Mouse (Mus musculus) neural tube, embryonic 14.5 days (tissue): Measurements from ENCODE around the gene Hk2. TPM values are rescaled to one million over a fixed set of nuclear protein-coding genes. Genes with fewer than 3 reads are reported as not detected.

Experiments used
- ATAC-seq: fragments of 200-750 bp; cut with Nextera tagmentation; 2 replicates; pipeline ENCODE4 v1.8.0; 2017; ENCODE audit warnings: low read depth, mild to moderate bottlenecking, moderate TSS enrichment, moderate library complexity
- H3K27ac ChIP-seq: fragments of 300-500 bp; sonication (generic); 2 replicates; pipeline ENCODE4 v1.5.1; 2014; ENCODE audit warnings: low read depth, mild to moderate bottlenecking, control low read depth, low read length, moderate library complexity, mixed read lengths
- H3K27me3 ChIP-seq: fragments of 300-500 bp; sonication (generic); 2 replicates; pipeline ENCODE4 v1.6.1; 2014; ENCODE audit warnings: low read length; ENCODE audit not compliant: control insufficient read depth, insufficient read depth
- H3K36me3 ChIP-seq: fragments of 300-500 bp; sonication (generic); 2 replicates; pipeline ENCODE4 v1.6.1; 2014; ENCODE audit warnings: low read length, mixed read lengths; ENCODE audit not compliant: control insufficient read depth, insufficient read depth
- H3K4me1 ChIP-seq: fragments of 300-500 bp; sonication (generic); 2 replicates; pipeline ENCODE4 v1.6.1; 2014; ENCODE audit warnings: low read length; ENCODE audit not compliant: control insufficient read depth, insufficient read depth
- H3K4me2 ChIP-seq: fragments of 300-500 bp; sonication (generic); 2 replicates; pipeline ENCODE4 v1.6.1; 2014; ENCODE audit warnings: mild to moderate bottlenecking, low read depth, low read length, control low read depth
- H3K4me3 ChIP-seq: fragments of 300-500 bp; sonication (generic); 2 replicates; pipeline ENCODE4 v1.5.1; 2014; ENCODE audit warnings: low read depth, low read length, control low read depth, mixed read lengths
- H3K9ac ChIP-seq: fragments of 300-500 bp; sonication (generic); replicated peaks from 2 replicates; pipeline ENCODE4 v1.6.1; 2014; ENCODE audit warnings: low read depth, mild to moderate bottlenecking, control low read depth, low read length, mixed read lengths
- H3K9me3 ChIP-seq: fragments of 300-500 bp; sonication (generic); 2 replicates; pipeline ENCODE4 v1.6.1; 2016; ENCODE audit warnings: low read length; ENCODE audit not compliant: control insufficient read depth
- WGBS: fragments of 180-500 bp; shearing (Covaris S2); extraction: QIAGEN DNeasy Blood & Tissue Kit; methylation state at CpG from one replicate; pipeline ENCODE4 v1.1.7; 2014; 5-methylcytosine and 5-hydroxymethylcytosine counted together
- polyA plus RNA-seq: library from polyadenylated mRNA; unstranded; fragments of >200 nt; fragmentation: Nextera tagmentation; extraction: Ambion mirVana; gene quantifications from 2 replicates; pipeline ENCODE4 v1.2.1, GENCODE M21; 2014

The Hk2 gene
- polyA plus RNA-seq, 1 experiment from 2014 or later, result 2.2 TPM

- no peak for ATAC-seq
- H3K27ac ChIP-seq, result no peak overlapping the region
- no peaks in the 10 kb centered on the region for H3K27me3 ChIP-seq
- no peak overlapping the region for H3K4me2 ChIP-seq
- 98% methylated on average over 2 of the region's 2 CpGs for WGBS
- no peak overlapping the region for H3K9ac ChIP-seq
- H3K4me1 ChIP-seq, result no peaks in the 10 kb centered on the region
- no peak overlapping the region for H3K4me3 ChIP-seq
- no peaks in the 10 kb centered on the region for H3K36me3 ChIP-seq
- H3K9me3 ChIP-seq, result no peaks in the 10 kb centered on the region
Observed at GRCm38 (mm10) chr6:82765261-82765660, 9.0 kb downstream of the Hk2 start.

GRCm38 (mm10) chr6:82763871-82764503 is 10.3 kb downstream of the Hk2 start:
- no peaks in the 10 kb centered on the region for H3K9me3 ChIP-seq
- no peak for ATAC-seq
- WGBS, result 64% methylated on average over 9 of the region's 9 CpGs
- no peaks in the 10 kb centered on the region for H3K27me3 ChIP-seq
- no peak overlapping the region for H3K27ac ChIP-seq
- no peaks in the 10 kb centered on the region for H3K36me3 ChIP-seq
- no peaks in the 10 kb centered on the region for H3K4me1 ChIP-seq
- H3K4me2 ChIP-seq, result no peak overlapping the region
- no peak overlapping the region for H3K9ac ChIP-seq
- no peak overlapping the region for H3K4me3 ChIP-seq

GRCm38 (mm10) chr6:82762728-82763127 is 11.5 kb downstream of the Hk2 start:
- no peak for ATAC-seq
- 73% methylated on average over 2 of the region's 2 CpGs for WGBS
- Histone ChIP-seq H3K27me3 (no peaks in the 10 kb centered on the region), H3K9me3 (no peaks in the 10 kb centered on the region), H3K4me1 (no peaks in the 10 kb centered on the region), H3K9ac (no peak overlapping the region), H3K4me3 (no peak overlapping the region), H3K27ac (no peak overlapping the region), H3K4me2 (no peak overlapping the region), H3K36me3 (no peaks in the 10 kb centered on the region)

- no peak overlapping the region for H3K27ac ChIP-seq
- WGBS, result 93% methylated on average over 3 of the region's 3 CpGs
- no peak for ATAC-seq
- no peaks in the 10 kb centered on the region for H3K4me1 ChIP-seq
- no peaks in the 10 kb centered on the region for H3K27me3 ChIP-seq
- no peaks in the 10 kb centered on the region for H3K36me3 ChIP-seq
- H3K4me3 ChIP-seq, result no peak overlapping the region
- no peaks in the 10 kb centered on the region for H3K9me3 ChIP-seq
- no peak overlapping the region for H3K4me2 ChIP-seq
- H3K9ac ChIP-seq, result no peak overlapping the region
Observed at GRCm38 (mm10) chr6:82760749-82761357, 13.4 kb downstream of the Hk2 start.

GRCm38 (mm10) chr6:82759241-82759640 is 15.0 kb downstream of the Hk2 start:
- ATAC-seq, result no peak
- WGBS, result 94% methylated on average over 5 of the region's 5 CpGs
- H3K9ac ChIP-seq, result no peak overlapping the region

GRCm38 (mm10) chr6:82756799-82757210 is 17.4 kb downstream of the Hk2 start:
- no peak overlapping the region for H3K4me3 ChIP-seq
- ATAC-seq, result no peak
- no peak overlapping the region for H3K27ac ChIP-seq
- no peaks in the 10 kb centered on the region for H3K27me3 ChIP-seq
- no peak overlapping the region for H3K9ac ChIP-seq
- H3K9me3 ChIP-seq, result no peaks in the 10 kb centered on the region
- no peaks in the 10 kb centered on the region for H3K4me1 ChIP-seq
- WGBS, result 82% methylated on average over 9 of the region's 9 CpGs
- H3K4me2 ChIP-seq, result no peak overlapping the region
- H3K36me3 ChIP-seq, result no peaks in the 10 kb centered on the region

More at GRCm38 (mm10) chr6:82759241-82759640, 15.0 kb downstream of the Hk2 start:
- H3K27ac ChIP-seq, result no peak overlapping the region
- no peaks in the 10 kb centered on the region for H3K36me3 ChIP-seq
- no peaks in the 10 kb centered on the region for H3K4me1 ChIP-seq
- H3K9me3 ChIP-seq, result no peaks in the 10 kb centered on the region
- no peaks in the 10 kb centered on the region for H3K27me3 ChIP-seq
- H3K4me3 ChIP-seq, result no peak overlapping the region
- no peak overlapping the region for H3K4me2 ChIP-seq

- no peak overlapping the region for H3K27ac ChIP-seq
- no peak overlapping the region for H3K4me3 ChIP-seq
- no peaks in the 10 kb centered on the region for H3K9me3 ChIP-seq
- H3K36me3 ChIP-seq, result no peaks in the 10 kb centered on the region
- no peaks in the 10 kb centered on the region for H3K27me3 ChIP-seq
- 88% methylated on average over 7 of the region's 7 CpGs for WGBS
- no peak for ATAC-seq
- H3K4me1 ChIP-seq, result no peaks in the 10 kb centered on the region
- no peak overlapping the region for H3K4me2 ChIP-seq
- no peak overlapping the region for H3K9ac ChIP-seq
Observed at GRCm38 (mm10) chr6:82756216-82756615, 18.0 kb downstream of the Hk2 start.

- H3K9ac ChIP-seq, result no peak overlapping the region
- H3K27ac ChIP-seq, result no peak overlapping the region
- H3K4me1 ChIP-seq, result no peaks in the 10 kb centered on the region
- H3K4me2 ChIP-seq, result no peak overlapping the region
- no peaks in the 10 kb centered on the region for H3K36me3 ChIP-seq
- H3K9me3 ChIP-seq, result no peaks in the 10 kb centered on the region
- H3K27me3 ChIP-seq, result no peaks in the 10 kb centered on the region
- no peak for ATAC-seq
- no peak overlapping the region for H3K4me3 ChIP-seq
- 55% methylated on average over 2 of the region's 2 CpGs for WGBS
Observed at GRCm38 (mm10) chr6:82755338-82755737, 18.9 kb downstream of the Hk2 start.

- H3K4me2 ChIP-seq, result no peak overlapping the region
- H3K9ac ChIP-seq, result no peak overlapping the region
- no peaks in the 10 kb centered on the region for H3K36me3 ChIP-seq
- H3K27me3 ChIP-seq, result no peaks in the 10 kb centered on the region
- no peak overlapping the region for H3K4me3 ChIP-seq
- H3K9me3 ChIP-seq, result no peaks in the 10 kb centered on the region
- WGBS, result 93% methylated on average over 6 of the region's 6 CpGs
- no peak for ATAC-seq
- no peaks in the 10 kb centered on the region for H3K4me1 ChIP-seq
- H3K27ac ChIP-seq, result no peak overlapping the region
Observed at GRCm38 (mm10) chr6:82754769-82755168, 19.5 kb downstream of the Hk2 start.
